Mouse (Mus musculus): ENCODE results near the gene Olfm1. TPM values are rescaled to one million over a fixed set of nuclear protein-coding genes. Genes with fewer than 3 reads are reported as not detected.

The Olfm1 gene
- polyA plus RNA-seq, 1 experiment from 2014 or later, result 377 TPM

- Histone ChIP-seq H3K36me3 (replicated peaks; ENCODE audit: control insufficient read depth, insufficient read depth) (no peaks in the 10 kb centered on the region), H3K4me1 (replicated peaks; ENCODE audit: control insufficient read depth, insufficient read depth, low read length) (no peaks in the 10 kb centered on the region), H3K9ac (no peak overlapping the region), H3K9me3 (ENCODE audit: control insufficient read depth, low read length) (no peaks in the 10 kb centered on the region), H3K27ac (no peak overlapping the region), H3K4me2 (replicated peaks) (no peak overlapping the region), H3K27me3 (ENCODE audit: control insufficient read depth, insufficient read depth, low read length) (no peaks in the 10 kb centered on the region), H3K4me3 (replicated peaks; ENCODE audit: low read length) (no peak overlapping the region)
- DNase-seq (ENCODE audit: low spot score) (no peak), ATAC-seq (ENCODE audit: low FRiP score) (no peak)
- WGBS, result 68% methylated on average over 12 of the region's 12 CpGs
These were observed 23.5 kb upstream of the Olfm1 start for GRCm38 (mm10) chr2:28169336-28169735.

- no peak overlapping the region for H3K4me2 ChIP-seq (replicated peaks)
- H3K36me3 ChIP-seq (replicated peaks; ENCODE audit: control insufficient read depth, insufficient read depth), result no peaks in the 10 kb centered on the region
- no peak for DNase-seq (ENCODE audit: low spot score)
- H3K4me1 ChIP-seq (replicated peaks; ENCODE audit: control insufficient read depth, insufficient read depth, low read length), result no peaks in the 10 kb centered on the region
- H3K9ac ChIP-seq, result no peak overlapping the region
- 63% methylated on average over 6 of the region's 6 CpGs for WGBS
- H3K27ac ChIP-seq, result no peak overlapping the region
- no peaks in the 10 kb centered on the region for H3K9me3 ChIP-seq (ENCODE audit: control insufficient read depth, low read length)
- ATAC-seq (ENCODE audit: low FRiP score), result no peak
- no peaks in the 10 kb centered on the region for H3K27me3 ChIP-seq (ENCODE audit: control insufficient read depth, insufficient read depth, low read length)
- no peak overlapping the region for H3K4me3 ChIP-seq (replicated peaks; ENCODE audit: low read length)
These were observed 20.8 kb upstream of the Olfm1 start for GRCm38 (mm10) chr2:28171962-28172361.

- 75% methylated on average over 11 of the region's 11 CpGs for WGBS
- no peaks in the 10 kb centered on the region for H3K27me3 ChIP-seq (ENCODE audit: control insufficient read depth, insufficient read depth, low read length)
- H3K36me3 ChIP-seq (replicated peaks; ENCODE audit: control insufficient read depth, insufficient read depth), result no peaks in the 10 kb centered on the region
- H3K27ac ChIP-seq, result no peak overlapping the region
- H3K4me2 ChIP-seq (replicated peaks), result no peak overlapping the region
- H3K4me3 ChIP-seq (replicated peaks; ENCODE audit: low read length), result no peak overlapping the region
- no peak overlapping the region for H3K9ac ChIP-seq
- no peaks in the 10 kb centered on the region for H3K4me1 ChIP-seq (replicated peaks; ENCODE audit: control insufficient read depth, insufficient read depth, low read length)
- DNase-seq (ENCODE audit: low spot score) (no peak), ATAC-seq (ENCODE audit: low FRiP score) (no peak)
- no peaks in the 10 kb centered on the region for H3K9me3 ChIP-seq (ENCODE audit: control insufficient read depth, low read length)
These were observed 19.3 kb upstream of the Olfm1 start for GRCm38 (mm10) chr2:28173225-28174141.

GRCm38 (mm10) chr2:28174441-28174840, 18.4 kb upstream of the Olfm1 start:
- 87% methylated on average over 3 of the region's 3 CpGs for WGBS
- no peaks in the 10 kb centered on the region for H3K9me3 ChIP-seq (ENCODE audit: control insufficient read depth, low read length)
- no peaks in the 10 kb centered on the region for H3K4me1 ChIP-seq (replicated peaks; ENCODE audit: control insufficient read depth, insufficient read depth, low read length)
- no peak overlapping the region for H3K27ac ChIP-seq
- no peak overlapping the region for H3K4me3 ChIP-seq (replicated peaks; ENCODE audit: low read length)
- no peak overlapping the region for H3K4me2 ChIP-seq (replicated peaks)
- H3K9ac ChIP-seq, result no peak overlapping the region
- no peaks in the 10 kb centered on the region for H3K27me3 ChIP-seq (ENCODE audit: control insufficient read depth, insufficient read depth, low read length)
- no peaks in the 10 kb centered on the region for H3K36me3 ChIP-seq (replicated peaks; ENCODE audit: control insufficient read depth, insufficient read depth)
- ATAC-seq (ENCODE audit: low FRiP score) (no peak), DNase-seq (ENCODE audit: low spot score) (no peak)

GRCm38 (mm10) chr2:28178600-28178999, 14.2 kb upstream of the Olfm1 start:
- Histone ChIP-seq H3K9ac (no peak overlapping the region), H3K9me3 (ENCODE audit: control insufficient read depth, low read length) (no peaks in the 10 kb centered on the region), H3K36me3 (replicated peaks; ENCODE audit: control insufficient read depth, insufficient read depth) (no peaks in the 10 kb centered on the region), H3K4me2 (replicated peaks) (no peak overlapping the region), H3K27me3 (ENCODE audit: control insufficient read depth, insufficient read depth, low read length) (no peaks in the 10 kb centered on the region), H3K4me3 (replicated peaks; ENCODE audit: low read length) (no peak overlapping the region), H3K27ac (no peak overlapping the region), H3K4me1 (replicated peaks; ENCODE audit: control insufficient read depth, insufficient read depth, low read length) (no peaks in the 10 kb centered on the region)
- 84% methylated on average over 6 of the region's 6 CpGs for WGBS
- no peak for ATAC-seq (ENCODE audit: low FRiP score)
- DNase-seq (ENCODE audit: low spot score), result no peak

- H3K27ac ChIP-seq, result no peak overlapping the region
- H3K9me3 ChIP-seq (ENCODE audit: control insufficient read depth, low read length), result 0 out of 2 replicates have a peak, but pooled peaks cover 2% of the 10 kb centered on the region
- no peaks in the 10 kb centered on the region for H3K27me3 ChIP-seq (ENCODE audit: control insufficient read depth, insufficient read depth, low read length)
- H3K36me3 ChIP-seq (replicated peaks; ENCODE audit: control insufficient read depth, insufficient read depth), result no peaks in the 10 kb centered on the region
- no peak overlapping the region for H3K4me2 ChIP-seq (replicated peaks)
- no peak overlapping the region for H3K9ac ChIP-seq
- H3K4me1 ChIP-seq (replicated peaks; ENCODE audit: control insufficient read depth, insufficient read depth, low read length), result no peaks in the 10 kb centered on the region
- ATAC-seq (ENCODE audit: low FRiP score), result no peak
- H3K4me3 ChIP-seq (replicated peaks; ENCODE audit: low read length), result no peak overlapping the region
- WGBS, result 92% methylated on average over 3 of the region's 3 CpGs
- no peak for DNase-seq (ENCODE audit: low spot score)
These were observed 12.7 kb upstream of the Olfm1 start for GRCm38 (mm10) chr2:28180053-28180452.

GRCm38 (mm10) chr2:28188398-28188944, 4.3 kb upstream of the Olfm1 start:
- 0 out of 2 replicates have a peak overlapping the region, but pooled peaks have one; percentile 9 for H3K27ac ChIP-seq
- 0 out of 2 replicates have a peak, but pooled peaks cover 2% of the 10 kb centered on the region for H3K9me3 ChIP-seq (ENCODE audit: control insufficient read depth, low read length)
- no peak overlapping the region for H3K4me3 ChIP-seq (replicated peaks; ENCODE audit: low read length)
- no peaks in the 10 kb centered on the region for H3K36me3 ChIP-seq (replicated peaks; ENCODE audit: control insufficient read depth, insufficient read depth)
- no peaks in the 10 kb centered on the region for H3K27me3 ChIP-seq (ENCODE audit: control insufficient read depth, insufficient read depth, low read length)
- WGBS, result 24% methylated on average over 8 of the region's 8 CpGs
- no peak for ATAC-seq (ENCODE audit: low FRiP score)
- peaks cover 9% of the 10 kb centered on the region for H3K4me1 ChIP-seq (replicated peaks; ENCODE audit: control insufficient read depth, insufficient read depth, low read length)
- no peak for DNase-seq (ENCODE audit: low spot score)
- no peak overlapping the region for H3K9ac ChIP-seq
- H3K4me2 ChIP-seq (replicated peaks), result no peak overlapping the region

- ATAC-seq (ENCODE audit: low FRiP score) (peak; percentile 38), DNase-seq (ENCODE audit: low spot score) (peak; percentile 46)
- no peaks in the 10 kb centered on the region for H3K27me3 ChIP-seq (ENCODE audit: control insufficient read depth, insufficient read depth, low read length)
- peaks cover 39% of the 10 kb centered on the region for H3K4me1 ChIP-seq (replicated peaks; ENCODE audit: control insufficient read depth, insufficient read depth, low read length)
- peak overlapping the region; percentile 79 for H3K4me2 ChIP-seq (replicated peaks)
- no peaks in the 10 kb centered on the region for H3K36me3 ChIP-seq (replicated peaks; ENCODE audit: control insufficient read depth, insufficient read depth)
- H3K9me3 ChIP-seq (ENCODE audit: control insufficient read depth, low read length), result no peaks in the 10 kb centered on the region
- H3K4me3 ChIP-seq (replicated peaks; ENCODE audit: low read length), result peak overlapping the region; percentile 79
- H3K9ac ChIP-seq, result peak overlapping the region; percentile 94
- peak overlapping the region; percentile 93 for H3K27ac ChIP-seq
- WGBS, result 7% methylated on average over 12 of the region's 12 CpGs
These were observed 897 bp downstream of the Olfm1 start for GRCm38 (mm10) chr2:28193690-28194087.

GRCm38 (mm10) chr2:28194962-28195617, 2.3 kb downstream of the Olfm1 start:
- no peak overlapping the region for H3K27ac ChIP-seq
- WGBS, result 45% methylated on average over 6 of the region's 6 CpGs
- DNase-seq (ENCODE audit: low spot score), result no peak

More at GRCm38 (mm10) chr2:28194962-28195617, 2.3 kb downstream of the Olfm1 start:
- H3K4me2 ChIP-seq (replicated peaks), result peak overlapping the region; percentile 79
- H3K9me3 ChIP-seq (ENCODE audit: control insufficient read depth, low read length), result no peaks in the 10 kb centered on the region
- peak overlapping the region; percentile 94; the same call in 1 of the 2 replicates for H3K9ac ChIP-seq
- H3K4me1 ChIP-seq (replicated peaks; ENCODE audit: control insufficient read depth, insufficient read depth, low read length), result peaks cover 36% of the 10 kb centered on the region
- no peak for ATAC-seq (ENCODE audit: low FRiP score)
- H3K27me3 ChIP-seq (ENCODE audit: control insufficient read depth, insufficient read depth, low read length), result no peaks in the 10 kb centered on the region
- H3K36me3 ChIP-seq (replicated peaks; ENCODE audit: control insufficient read depth, insufficient read depth), result peaks cover 4% of the 10 kb centered on the region; the same call in 1 of the 2 replicates
- peak overlapping the region; percentile 79 for H3K4me3 ChIP-seq (replicated peaks; ENCODE audit: low read length)

Measured in hindbrain, embryonic 14.5 days (tissue).